Mouse (Mus musculus): ENCODE measurements around the gene Rhou. TPM values are rescaled to one million over a fixed set of nuclear protein-coding genes. Genes with fewer than 3 reads are reported as not detected.
A peak's percentile ranks its signal among the peaks of the same experiment; 100 is the strongest.
"Not testable (repeated sequence)": the region's sequence is repeated elsewhere in the genome, so short reads cannot be mapped to it uniquely, and the experiment has no call there.

Rhou gene
- polyA plus RNA-seq (2012; rRNA removed), result 3.1 and 3.5 TPM in 2 replicates

DNA sequence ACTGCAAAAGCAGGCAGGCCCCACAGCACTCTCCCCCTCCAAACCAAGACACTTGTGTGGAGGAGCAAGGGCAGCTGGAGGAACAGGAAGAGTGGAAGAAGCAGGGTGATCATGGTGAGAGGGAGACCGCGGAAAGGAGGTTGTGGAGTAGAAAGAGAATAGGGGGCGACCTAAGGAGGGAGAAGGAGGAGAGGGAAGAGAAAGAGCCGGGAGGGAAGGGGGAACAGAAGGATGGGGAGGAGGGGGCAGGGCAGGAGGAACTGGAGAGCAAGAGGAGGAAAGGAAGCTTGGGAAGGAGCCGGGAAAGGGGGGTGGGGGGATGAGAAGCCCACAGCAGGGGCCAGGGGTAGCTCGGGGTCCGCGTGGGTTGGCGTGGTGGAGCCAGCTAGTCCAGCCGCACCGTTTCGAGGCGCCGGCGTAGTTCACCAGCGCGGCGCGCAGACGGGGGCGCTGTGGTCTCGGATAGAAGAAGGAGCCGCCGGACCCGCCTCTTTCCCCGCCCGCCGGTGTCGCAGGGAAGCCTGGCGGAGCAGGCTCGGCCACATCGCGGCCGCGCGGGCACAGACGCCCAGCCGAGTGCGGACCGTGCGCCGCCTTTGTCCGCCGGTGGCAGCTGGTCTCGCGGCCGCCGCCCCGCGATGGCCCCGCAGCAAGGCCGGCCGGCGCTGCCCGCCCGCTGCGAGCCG is at the start of gene Rhou:
Rhou (plus strand) TSS at position 622 of the 686 bp plus-strand sequence.
- Histone ChIP-seq H3K27me3 (ENCODE audit: control insufficient read depth, insufficient read depth, low read length) (peaks cover 8% of the 10 kb centered on the region), H3K4me1 (replicated peaks; ENCODE audit: control insufficient read depth, insufficient read depth, low read length) (no peaks in the 10 kb centered on the region; the same call in 1 of the 2 replicates)

DNA sequence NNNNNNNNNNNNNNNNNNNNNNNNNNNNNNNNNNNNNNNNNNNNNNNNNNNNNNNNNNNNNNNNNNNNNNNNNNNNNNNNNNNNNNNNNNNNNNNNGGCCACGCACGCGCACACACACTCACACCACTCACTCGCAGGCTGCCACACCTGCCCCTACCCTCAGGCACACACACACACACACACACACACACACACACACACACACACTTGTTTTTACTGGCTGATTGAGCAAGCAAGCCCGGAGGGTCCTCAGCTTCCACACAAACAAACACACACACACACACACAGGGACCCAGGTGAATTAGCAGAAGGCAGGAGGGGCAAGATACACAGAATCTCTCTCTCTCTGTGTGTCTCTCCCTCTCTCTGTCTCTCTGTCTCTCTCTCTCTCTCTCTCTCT is 41.1 kb upstream of the Rhou start:
- not testable (repeated sequence) for H3K27me3 ChIP-seq (ENCODE audit: control insufficient read depth, insufficient read depth, low read length); H3K27ac ChIP-seq (ENCODE audit: control insufficient read depth, insufficient read depth, low read length); H3K36me3 ChIP-seq (ENCODE audit: control insufficient read depth, insufficient read depth, low read length); H3K4me3 ChIP-seq (ENCODE audit: control insufficient read depth, insufficient read depth, low read length); H3K4me1 ChIP-seq (replicated peaks; ENCODE audit: control insufficient read depth, insufficient read depth, low read length)
- WGBS, result 69% methylated on average over 3 of the region's 5 CpGs
- DNase-seq, result peak; percentile 1

More for the DNA sequence above, at the start of gene Rhou:
- H3K27ac ChIP-seq (ENCODE audit: control insufficient read depth, insufficient read depth, low read length), result no peak within 1 kb of the TSS
- DNase-seq, result peak; percentile 65
- no peaks in the 10 kb centered on the region for H3K36me3 ChIP-seq (ENCODE audit: control insufficient read depth, insufficient read depth, low read length)
- WGBS, result 5% methylated on average over 58 of the region's 58 CpGs
- peak within 1 kb of the TSS; percentile 36 for H3K4me3 ChIP-seq (ENCODE audit: control insufficient read depth, insufficient read depth, low read length)
- TF ChIP-seq POLR2A (IDR thresholded peaks at IDR 0.05; ENCODE audit: control insufficient read depth, extremely low read depth, insufficient read depth, low read length, poor library complexity) (no peak), CTCF (IDR thresholded peaks at IDR 0.05; ENCODE audit: borderline replicate concordance, control insufficient read depth, extremely low read depth, insufficient read depth, low read length, poor library complexity) (no peak)

DNA sequence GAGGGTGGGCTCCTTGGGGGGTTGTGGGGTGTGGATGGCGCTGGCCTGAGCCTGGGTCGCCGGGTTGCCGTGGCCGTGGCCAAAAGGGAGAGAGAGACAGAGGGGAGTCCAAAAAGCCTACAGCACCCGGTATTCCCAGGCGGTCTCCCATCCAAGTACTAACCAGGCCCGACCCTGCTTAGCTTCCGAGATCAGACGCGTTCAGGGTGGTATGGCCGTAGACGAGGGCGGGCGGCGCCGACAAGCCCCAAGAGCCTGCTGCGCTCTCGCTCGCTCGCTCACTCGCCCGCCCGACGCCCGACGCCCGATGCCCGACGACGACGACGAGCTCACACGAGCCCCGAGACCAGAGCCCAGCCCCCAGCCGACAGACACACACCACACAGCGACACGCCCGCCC is 30.2 kb upstream of the Rhou start:
- H3K4me3 ChIP-seq (ENCODE audit: control insufficient read depth, insufficient read depth, low read length); H3K36me3 ChIP-seq (ENCODE audit: control insufficient read depth, insufficient read depth, low read length); DNase-seq; H3K27me3 ChIP-seq (ENCODE audit: control insufficient read depth, insufficient read depth, low read length); H3K27ac ChIP-seq (ENCODE audit: control insufficient read depth, insufficient read depth, low read length); H3K4me1 ChIP-seq (replicated peaks; ENCODE audit: control insufficient read depth, insufficient read depth, low read length): not testable (repeated sequence)
- no CpG with 5 or more reads among the region's 39 CpGs for WGBS

DNA sequence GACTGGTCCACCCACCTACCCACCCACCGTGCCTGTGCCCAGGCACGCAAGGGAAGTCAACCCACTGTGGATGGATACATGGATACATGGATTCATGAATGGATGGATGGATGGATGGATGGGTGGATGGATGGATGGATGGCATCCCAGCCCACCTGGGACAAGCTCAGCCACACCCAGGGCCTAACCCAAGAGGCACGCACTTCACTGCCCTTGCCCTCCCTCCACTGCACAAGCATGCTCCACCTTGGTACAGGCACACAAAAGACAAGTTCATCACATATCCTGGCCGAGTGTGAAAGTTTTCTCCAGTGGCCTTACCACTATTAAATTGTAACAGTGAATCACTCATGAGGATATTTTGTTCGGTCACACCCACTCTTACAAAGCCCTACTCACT is 29.5 kb upstream of the Rhou start:
- WGBS, result 74% methylated on average over 5 of the region's 5 CpGs
- no peak for TF ChIP-seq CTCF (IDR thresholded peaks at IDR 0.05; ENCODE audit: borderline replicate concordance, control insufficient read depth, extremely low read depth, insufficient read depth, low read length, poor library complexity)
- no peak for TF ChIP-seq POLR2A (IDR thresholded peaks at IDR 0.05; ENCODE audit: control insufficient read depth, extremely low read depth, insufficient read depth, low read length, poor library complexity)
- Histone ChIP-seq H3K4me3 (ENCODE audit: control insufficient read depth, insufficient read depth, low read length) (no peak overlapping the region), H3K27ac (ENCODE audit: control insufficient read depth, insufficient read depth, low read length) (no peak overlapping the region), H3K27me3 (ENCODE audit: control insufficient read depth, insufficient read depth, low read length) (peaks cover 7% of the 10 kb centered on the region; the same call in 1 of the 2 replicates), H3K36me3 (ENCODE audit: control insufficient read depth, insufficient read depth, low read length) (no peaks in the 10 kb centered on the region), H3K4me1 (replicated peaks; ENCODE audit: control insufficient read depth, insufficient read depth, low read length) (0 out of 2 replicates have a peak, but pooled peaks cover 3% of the 10 kb centered on the region)
- no peak for DNase-seq

DNA sequence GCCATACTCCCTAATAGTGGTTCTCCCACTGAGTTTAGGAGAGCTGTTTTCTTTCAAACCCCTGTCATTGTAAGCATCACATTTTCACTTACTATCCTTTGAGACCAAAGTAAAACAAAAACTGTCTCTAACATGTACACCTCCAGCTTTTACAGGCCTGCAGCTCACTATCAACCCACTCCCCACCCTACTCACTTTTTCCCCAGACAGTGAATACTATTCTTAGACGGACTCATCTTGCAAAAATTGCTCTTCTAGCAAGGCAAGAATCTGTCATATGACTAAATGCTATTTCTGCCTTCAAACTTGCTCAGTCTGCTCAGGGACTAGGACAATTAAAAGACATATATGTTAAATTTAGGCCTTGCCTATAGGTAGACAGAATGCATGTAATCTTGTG is 29.0 kb upstream of the Rhou start:
- TF ChIP-seq POLR2A (IDR thresholded peaks at IDR 0.05; ENCODE audit: control insufficient read depth, extremely low read depth, insufficient read depth, low read length, poor library complexity), result no peak
- TF ChIP-seq CTCF (IDR thresholded peaks at IDR 0.05; ENCODE audit: borderline replicate concordance, control insufficient read depth, extremely low read depth, insufficient read depth, low read length, poor library complexity), result no peak

DNA sequence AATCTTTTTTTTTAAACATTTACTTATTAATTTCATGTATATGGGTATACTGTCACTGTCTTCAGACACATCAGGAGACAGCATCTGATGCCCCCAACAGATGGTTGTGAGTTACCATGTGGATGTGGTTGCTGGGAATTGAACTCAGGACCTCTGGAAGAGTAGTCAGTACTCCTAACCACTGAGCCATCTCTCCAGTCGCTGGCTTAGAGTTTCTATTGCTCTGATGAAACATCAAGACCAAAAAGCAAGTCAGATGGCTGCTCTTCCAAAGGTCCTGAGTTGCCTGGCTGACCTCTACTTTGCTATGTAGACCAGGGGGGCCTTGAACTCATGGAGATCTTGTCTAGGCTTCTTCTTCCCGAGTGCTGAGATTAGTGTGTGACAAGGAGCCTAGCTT is 28.0 kb upstream of the Rhou start:
- WGBS, result 26% methylated on average over 2 of the region's 2 CpGs
- Histone ChIP-seq H3K36me3 (ENCODE audit: control insufficient read depth, insufficient read depth, low read length) (no peaks in the 10 kb centered on the region), H3K4me3 (ENCODE audit: control insufficient read depth, insufficient read depth, low read length) (no peak overlapping the region), H3K4me1 (replicated peaks; ENCODE audit: control insufficient read depth, insufficient read depth, low read length) (0 out of 2 replicates have a peak, but pooled peaks cover 4% of the 10 kb centered on the region), H3K27me3 (ENCODE audit: control insufficient read depth, insufficient read depth, low read length) (peaks cover 12% of the 10 kb centered on the region; the same call in 1 of the 2 replicates), H3K27ac (ENCODE audit: control insufficient read depth, insufficient read depth, low read length) (no peak overlapping the region)
- no peak for DNase-seq
- no peak for TF ChIP-seq CTCF (IDR thresholded peaks at IDR 0.05; ENCODE audit: borderline replicate concordance, control insufficient read depth, extremely low read depth, insufficient read depth, low read length, poor library complexity)

More for the DNA sequence above, 29.0 kb upstream of the Rhou start:
- H3K27ac ChIP-seq (ENCODE audit: control insufficient read depth, insufficient read depth, low read length), result no peak overlapping the region
- WGBS, result 79% methylated on average over 1 of the region's 1 CpGs
- peaks cover 10% of the 10 kb centered on the region; the same call in 1 of the 2 replicates for H3K27me3 ChIP-seq (ENCODE audit: control insufficient read depth, insufficient read depth, low read length)
- H3K36me3 ChIP-seq (ENCODE audit: control insufficient read depth, insufficient read depth, low read length), result no peaks in the 10 kb centered on the region
- DNase-seq, result no peak
- no peak overlapping the region for H3K4me3 ChIP-seq (ENCODE audit: control insufficient read depth, insufficient read depth, low read length)
- 0 out of 2 replicates have a peak, but pooled peaks cover 4% of the 10 kb centered on the region for H3K4me1 ChIP-seq (replicated peaks; ENCODE audit: control insufficient read depth, insufficient read depth, low read length)

All from thymus, adult 2 months (tissue).